Mouse (Mus musculus) CH12.LX (cell line): ENCODE measurements around the gene 2810004N23Rik. TPM values are rescaled to one million over a fixed set of nuclear protein-coding genes. Genes with fewer than 3 reads are reported as not detected.

ENCODE experiments used
- DNase-seq: peaks from one replicate; pipeline ENCODE4 v3.0.0-alpha.2; 2013; ENCODE audit errors: extremely low read depth
- H3K27ac ChIP-seq: 2 replicates; pipeline ENCODE4 v1.5.1; 2012; ENCODE audit warnings: low read depth, mild to moderate bottlenecking, control low read depth, moderate library complexity; ENCODE audit not compliant: insufficient read depth
- H3K27me3 ChIP-seq: replicated peaks from 2 replicates; pipeline ENCODE3; 2012; ENCODE audit warnings: inconsistent platforms
- H3K36me3 ChIP-seq, 2 experiments: replicated peaks in 1 of 2; 2 replicates each; pipeline versions ENCODE3 to v1.6.1; 2012; ENCODE audit warnings: inconsistent platforms in 1 of 2, low read length in 1 of 2, mild to moderate bottlenecking in 1 of 2, mixed read lengths in 1 of 2, moderate library complexity in 1 of 2; ENCODE audit not compliant: control insufficient read depth in 1 of 2, insufficient read depth in 1 of 2
- H3K4me1 ChIP-seq, 2 experiments: 2 replicates each; pipeline ENCODE4 v1.6.1; 2012; ENCODE audit warnings: inconsistent platforms in 1 of 2, moderate library complexity in 1 of 2; ENCODE audit not compliant: insufficient read depth in 2 of 2, control insufficient read depth in 1 of 2
- H3K4me2 ChIP-seq: 2 replicates; pipeline ENCODE4 v1.6.1; 2012; ENCODE audit warnings: low read depth, mild to moderate bottlenecking, control low read depth; ENCODE audit not compliant: poor library complexity, insufficient read depth, severe bottlenecking
- H3K4me3 ChIP-seq, 3 experiments: fragments of 150-350 bp in 1 of 3; sonication (generic) in 1 of 3; replicated peaks in 1 of 3; 2 replicates each; pipeline versions ENCODE3 to v1.5.1; 2011 to 2012; ENCODE audit warnings: low read depth in 2 of 3, low read length in 2 of 3, mild to moderate bottlenecking in 2 of 3, moderate library complexity in 2 of 3, control low read depth in 1 of 3, improper control_type of control experiment in 1 of 3, inconsistent platforms in 1 of 3, mixed read lengths in 1 of 3; ENCODE audit not compliant: poor library complexity in 1 of 3
- H3K79me2 ChIP-seq: replicated peaks from 2 replicates; pipeline ENCODE4 v1.6.1; 2012; ENCODE audit warnings: mild to moderate bottlenecking, moderate library complexity; ENCODE audit not compliant: control insufficient read depth, poor library complexity, insufficient read depth, severe bottlenecking; ENCODE audit errors: extremely low read depth
- H3K9ac ChIP-seq: 2 replicates; pipeline ENCODE4 v1.6.1; 2012; ENCODE audit warnings: low read depth, mild to moderate bottlenecking, control low read depth, moderate library complexity; ENCODE audit not compliant: insufficient read depth
- H3K9me3 ChIP-seq: replicated peaks from 2 replicates; pipeline ENCODE3; 2012; ENCODE audit warnings: low read length, inconsistent platforms, mixed read lengths
- BHLHE40 ChIP-seq: IDR thresholded peaks from 2 replicates; pipeline ENCODE4 v1.6.1; 2011; ENCODE audit warnings: mild to moderate bottlenecking, low read depth, low read length, improper control_type of control experiment
- ELF1 ChIP-seq: IDR thresholded peaks from 2 replicates; pipeline ENCODE4 v1.6.1; 2014; ENCODE audit warnings: low read depth, mild to moderate bottlenecking, inconsistent platforms, low read length, improper control_type of control experiment
- ETS1 ChIP-seq: conservative IDR thresholded peaks from 2 replicates; pipeline ENCODE4 v1.6.1; 2012; ENCODE audit warnings: low read depth, mild to moderate bottlenecking, inconsistent platforms, low read length, improper control_type of control experiment, moderate library complexity
- HCFC1 ChIP-seq: IDR thresholded peaks from 2 replicates; pipeline ENCODE4 v1.6.1; 2012; ENCODE audit warnings: low read depth, mild to moderate bottlenecking, inconsistent platforms, low read length, improper control_type of control experiment
- JUN ChIP-seq: IDR thresholded peaks from 2 replicates; pipeline ENCODE4 v1.6.1; 2011; ENCODE audit warnings: low read depth, mild to moderate bottlenecking, low read length, improper control_type of control experiment, moderate library complexity; ENCODE audit not compliant: insufficient read depth
- JUND ChIP-seq: conservative IDR thresholded peaks from 2 replicates; pipeline ENCODE4 v1.6.1; 2011; ENCODE audit warnings: low read depth, low read length, improper control_type of control experiment
- KAT2A ChIP-seq: IDR thresholded peaks from 2 replicates; pipeline ENCODE4 v1.6.1; 2012; ENCODE audit warnings: low read length, improper control_type of control experiment, inconsistent platforms; ENCODE audit not compliant: insufficient replicate concordance
- MAFK ChIP-seq: IDR thresholded peaks from 2 replicates; pipeline ENCODE4 v1.6.1; 2011; ENCODE audit warnings: low read length, improper control_type of control experiment; ENCODE audit not compliant: insufficient replicate concordance
- MAX ChIP-seq: IDR thresholded peaks from 2 replicates; pipeline ENCODE4 v1.6.1; 2011; ENCODE audit warnings: low read length, improper control_type of control experiment
- MXI1 ChIP-seq: IDR thresholded peaks from 2 replicates; pipeline ENCODE4 v1.6.1; 2011; ENCODE audit warnings: mild to moderate bottlenecking, low read depth, low read length, improper control_type of control experiment
- MYC ChIP-seq: IDR thresholded peaks from 2 replicates; pipeline ENCODE4 v1.6.1; 2011; ENCODE audit warnings: low read depth, mild to moderate bottlenecking, improper control_type of control experiment, low read length
- NELFE ChIP-seq: IDR thresholded peaks from 2 replicates; pipeline ENCODE4 v1.6.1; 2011; ENCODE audit warnings: low read depth, low read length, improper control_type of control experiment
- PAX5 ChIP-seq: IDR thresholded peaks from 2 replicates; pipeline ENCODE4 v1.6.1; 2012; ENCODE audit warnings: low read length, inconsistent platforms, mixed read lengths
- POLR2AphosphoS2 ChIP-seq: IDR thresholded peaks from 2 replicates; pipeline ENCODE4 v1.6.1; 2011; ENCODE audit warnings: low read depth, low read length, improper control_type of control experiment
- ZKSCAN1 ChIP-seq: IDR thresholded peaks from 2 replicates; pipeline ENCODE4 v1.6.1; 2012; ENCODE audit warnings: low read depth, inconsistent platforms, low read length, improper control_type of control experiment, borderline replicate concordance
- ZMIZ1 ChIP-seq: IDR thresholded peaks from 2 replicates; pipeline ENCODE4 v1.6.1; 2012; ENCODE audit warnings: low read depth, mild to moderate bottlenecking, inconsistent platforms, low read length, improper control_type of control experiment
- dilution Hi-C: fragments of 300-500 bp; cut with MboI; formaldehyde crosslinking; loops from 2 replicates; pipeline ENCODE4 v1.14.3; 2020; ENCODE audit warnings: low sequenced_read_pairs; ENCODE audit not compliant: extremely low pct_unique_long_range_greater_than_20kb, extremely low pct_ligation_motif_present
- in situ Hi-C: fragments of 300-500 bp; cut with MboI; formaldehyde crosslinking; loops from 3 replicates; pipeline ENCODE4 v1.14.3; 2019; ENCODE audit warnings: low sequenced_read_pairs, low pct_ligation_motif_present, low pct_unique_long_range_greater_than_20kb, mixed read lengths
- polyA plus RNA-seq: library from polyadenylated mRNA; unstranded; fragments of >175 nt; gene quantifications from 2 replicates; pipeline ENCODE4 v1.2.1, GENCODE M21; 2012; ENCODE audit warnings: low read depth; ENCODE audit not compliant: insufficient read length
- total RNA-seq, 2 experiments: library from RNA; depleted of rRNA; stranded (reverse); fragments of 300-350 nt in 1 of 2; fragments of >200 nt in 1 of 2; gene quantifications; 2 replicates each; pipeline ENCODE4 v1.2.3; 2012 to 2014

The 2810004N23Rik gene
- total and polyA plus RNA-seq, 3 experiments: 45.1 to 75.7 (median 47.6) TPM

GRCm38 (mm10) chr8:124839371-124839770 lies 23.5 kb downstream of the 2810004N23Rik start:
- H3K4me3 ChIP-seq: no peak overlapping the region
- TF ChIP-seq MAFK (no peak), JUND (no peak), NELFE (no peak), KAT2A (no peak), HCFC1 (no peak), MAX (no peak), BHLHE40 (no peak), MXI1 (no peak), ELF1 (no peak)
- TF ChIP-seq, all 38 proteins: peak for 0
- Histone ChIP-seq H3K4me1 (peaks cover under 1 to 11% of the 10 kb centered on the region in 2 experiments; a peak in 3 of 4 replicates), H3K27me3 (no peaks in the 10 kb centered on the region), H3K36me3 (peaks cover 38 to 74% of the 10 kb centered on the region in 2 experiments), H3K27ac (no peak overlapping the region), H3K9ac (no peak overlapping the region), H3K79me2 (no peaks in the 10 kb centered on the region), H3K9me3 (no peaks in the 10 kb centered on the region), H3K4me2 (no peak overlapping the region)
- no peak for DNase-seq
- dilution Hi-C loops: no loop called here
- in situ Hi-C loops: no loop called here

GRCm38 (mm10) chr8:124837956-124838355 lies 25.0 kb downstream of the 2810004N23Rik start:
- H3K4me1 ChIP-seq: peaks cover 0 to 6% of the 10 kb centered on the region in 2 experiments; a peak in 2 of 4 replicates
- peaks cover 35 to 60% of the 10 kb centered on the region in 2 experiments for H3K36me3 ChIP-seq

GRCm38 (mm10) chr8:124836907-124837306 lies 26.0 kb downstream of the 2810004N23Rik start:
- Histone ChIP-seq H3K4me1 (peaks cover 0 to 6% of the 10 kb centered on the region in 2 experiments; a peak in 2 of 4 replicates), H3K27ac (no peak overlapping the region), H3K27me3 (no peaks in the 10 kb centered on the region), H3K4me3 (no peak overlapping the region), H3K9me3 (no peaks in the 10 kb centered on the region), H3K36me3 (peaks cover 33 to 50% of the 10 kb centered on the region in 2 experiments), H3K9ac (no peak overlapping the region), H3K4me2 (no peak overlapping the region), H3K79me2 (no peaks in the 10 kb centered on the region)
- no peak for TF ChIP-seq ZKSCAN1
- peak; percentile 31 for DNase-seq
- dilution Hi-C loops (no loop called here), in situ Hi-C loops (no loop called here)

More at GRCm38 (mm10) chr8:124837956-124838355, 25.0 kb downstream of the 2810004N23Rik start:
- no peak for DNase-seq
- TF ChIP-seq PAX5 (no peak), KAT2A (no peak), MYC (no peak), JUN (no peak), ZMIZ1 (no peak), POLR2AphosphoS2 (no peak), MAX (no peak), ETS1 (no peak)
- H3K27me3 ChIP-seq: no peaks in the 10 kb centered on the region
- H3K79me2 ChIP-seq: no peaks in the 10 kb centered on the region
- dilution Hi-C loops (no loop called here), in situ Hi-C loops (no loop called here)
- no peaks in the 10 kb centered on the region for H3K9me3 ChIP-seq
- no peak overlapping the region for H3K27ac ChIP-seq
- H3K4me3 ChIP-seq: no peak overlapping the region
- H3K4me2 ChIP-seq: no peak overlapping the region
- no peak overlapping the region for H3K9ac ChIP-seq
